Mouse (Mus musculus) gastrocnemius, postnatal 14 days (tissue): ENCODE results near the gene Vim. TPM values are rescaled to one million over a fixed set of nuclear protein-coding genes. Genes with fewer than 3 reads are reported as not detected.

Experiments
- DNase-seq: peaks from one replicate; pipeline ENCODE4 v3.0.0; 2021; ENCODE audit warnings: mixed read lengths
- intact Hi-C: fragments of 180-260 bp; cut with DNase I; formaldehyde crosslinking; loops from one replicate; pipeline ENCODE4 v1.15.1; 2025; ENCODE audit warnings: low total_unique reads
- long read RNA-seq, 2 experiments: library from polyadenylated mRNA; stranded (forward); transcript quantifications; one replicate each; pipeline ENCODE4 v2.0.0; 2021
- total RNA-seq, 2 experiments: library from RNA; stranded (reverse); gene quantifications; 2 replicates each; pipeline ENCODE4 v1.2.3; 2021

Vim gene
- total RNA-seq = 100 to 1,000 TPM; 423 to 456 TPM
- long read RNA-seq, experiment 1, transcript Vim-201 (9 exons, 2,193 nt) = major isoform, 172 of 181 reads
- long read RNA-seq, experiment 1, partial matches to known transcripts = 4 of 181 reads
- long read RNA-seq, experiment 1, other reads (novel, unspliced or antisense) = 4 of 181 reads
- long read RNA-seq, experiment 2, transcript Vim-201 (9 exons, 2,193 nt) = major isoform, 160 of 170 reads
- long read RNA-seq, experiment 2, partial matches to known transcripts = 3 of 170 reads
- long read RNA-seq, experiment 2, other reads (novel, unspliced or antisense) = 4 of 170 reads

DNA sequence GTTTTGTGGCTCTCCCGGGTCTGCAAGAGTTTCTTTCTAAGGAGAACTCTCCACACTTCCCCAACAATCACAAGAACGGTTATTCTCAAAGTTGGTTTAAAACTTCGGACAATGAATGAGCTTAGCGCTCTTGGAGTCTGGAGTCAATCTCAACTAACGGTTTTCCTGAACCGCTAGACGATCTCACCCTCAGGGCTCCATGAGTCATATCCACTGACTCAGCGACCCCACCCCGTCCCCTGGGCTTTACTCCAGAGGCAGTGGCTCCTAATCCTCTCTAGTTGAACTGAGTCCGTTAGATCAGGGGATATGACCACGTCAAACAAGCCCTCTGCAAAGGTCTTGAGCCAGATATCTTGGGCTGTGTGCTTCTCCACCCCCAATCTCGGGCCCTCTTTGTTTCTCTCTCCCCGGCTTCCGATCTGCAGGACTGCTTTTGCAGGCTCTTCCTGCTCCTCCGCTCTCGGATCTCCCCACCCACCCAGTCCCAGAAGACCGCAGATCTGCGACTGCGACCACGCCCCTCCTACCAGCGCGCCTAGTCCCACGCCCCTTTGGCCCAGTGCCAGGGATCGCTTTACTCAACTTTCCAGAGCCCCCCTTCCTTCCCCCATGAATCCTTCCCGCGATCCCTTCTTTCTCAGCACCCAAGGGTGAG, at the start of gene Vim:
Gene Vim (plus strand): TSS at position 520 of the 658 bp plus-strand sequence.
- DNase-seq = peak; percentile 91
- intact Hi-C loops = no loop called here

- intact Hi-C loops = no loop called here
- DNase-seq = no peak
Measured at GRCm38 (mm10) chr2:13526205-13526604, 47.5 kb upstream of the Vim start.

DNA sequence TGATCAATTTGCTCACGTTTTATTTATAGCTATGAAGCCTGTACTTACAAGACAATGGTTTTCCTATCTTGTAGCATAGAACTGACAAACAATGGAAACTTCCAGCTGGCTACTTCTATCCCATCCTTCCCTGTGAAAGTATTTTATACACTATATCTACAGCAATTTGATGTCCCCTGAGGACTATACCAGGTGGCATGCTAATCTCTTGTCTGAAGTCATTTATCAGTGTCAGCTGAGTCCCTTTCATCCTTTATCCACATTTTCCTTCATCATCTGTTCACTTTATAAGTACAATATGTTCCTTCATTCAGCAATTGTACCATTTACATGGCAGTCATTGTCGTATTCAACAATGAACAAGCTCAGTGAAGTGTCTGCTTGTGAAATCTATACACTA, 46.6 kb upstream of the Vim start:
- no peak for DNase-seq
- intact Hi-C loops = no loop called here

DNA sequence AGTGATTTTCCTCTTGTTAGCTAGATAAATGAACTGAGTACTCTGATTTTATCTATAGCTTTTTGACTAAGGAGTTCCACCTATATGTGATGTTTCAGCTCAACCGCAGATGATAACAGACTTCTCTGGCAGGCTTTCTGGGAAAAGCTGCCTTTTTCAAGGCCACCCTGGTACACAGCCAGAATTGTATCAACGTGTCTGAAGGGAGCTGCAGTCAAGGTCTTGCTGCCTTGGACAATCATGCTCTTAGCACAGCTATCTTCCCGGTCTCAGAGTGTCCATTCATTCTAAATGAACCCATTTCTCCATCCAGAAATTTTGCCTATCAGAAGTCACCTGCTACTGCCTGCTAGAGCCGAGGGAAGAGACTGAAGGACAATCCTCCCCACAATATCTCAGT, 46.2 kb upstream of the Vim start:
- no peak for DNase-seq

GRCm38 (mm10) chr2:13529253-13529933, 44.3 kb upstream of the Vim start:
- no peak for DNase-seq

More for the DNA sequence above, 46.2 kb upstream of the Vim start:
- intact Hi-C loops = no loop called here

DNA sequence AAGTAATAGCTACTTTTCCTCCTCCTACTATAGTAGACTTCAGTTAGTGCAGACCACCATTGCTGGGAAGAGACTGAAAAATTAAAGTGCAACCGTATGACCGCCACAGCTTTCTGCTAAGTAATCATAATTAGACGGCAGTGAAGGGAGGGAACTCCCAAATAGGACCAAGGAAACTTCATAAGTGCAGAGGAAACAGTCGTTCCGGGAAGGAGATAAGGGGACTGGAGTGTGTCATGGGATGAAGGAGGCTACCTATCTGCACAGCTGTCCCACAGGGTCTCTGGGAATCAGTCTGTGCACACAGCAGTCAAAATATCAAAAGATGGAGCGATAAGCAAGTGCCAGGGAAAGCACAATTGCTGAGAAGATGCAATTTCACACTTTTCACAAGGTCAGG, 43.1 kb upstream of the Vim start:
- DNase-seq = no peak
- intact Hi-C loops = no loop called here

More at GRCm38 (mm10) chr2:13529253-13529933, 44.3 kb upstream of the Vim start:
- intact Hi-C loops = no loop called here

- intact Hi-C loops = no loop called here
- no peak for DNase-seq
Measured at GRCm38 (mm10) chr2:13536747-13537146, 37.0 kb upstream of the Vim start.

DNA sequence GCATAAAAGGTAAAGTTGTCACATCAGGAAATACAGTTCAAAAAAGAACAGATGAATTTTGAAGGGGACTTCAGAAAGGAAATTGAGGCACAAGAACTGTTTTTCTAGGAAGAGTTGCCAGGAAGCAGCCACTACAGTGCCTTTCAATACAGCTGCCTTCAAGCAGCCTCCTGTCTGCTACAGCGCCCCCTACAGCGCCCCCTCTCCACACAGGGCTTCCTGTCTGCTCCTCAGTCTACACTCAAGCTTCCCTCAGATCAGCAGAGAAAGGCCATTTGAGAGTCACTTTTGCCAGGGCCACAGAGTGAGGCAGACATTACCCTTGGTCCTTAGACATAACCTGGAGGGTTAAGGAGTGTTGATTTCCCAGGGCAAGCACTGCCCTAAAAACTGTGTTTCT, 36.0 kb upstream of the Vim start:
- intact Hi-C loops = no loop called here
- peak; percentile 9 for DNase-seq

- no peak for DNase-seq
- intact Hi-C loops = no loop called here
Measured at GRCm38 (mm10) chr2:13538258-13538657, 35.5 kb upstream of the Vim start.

DNA sequence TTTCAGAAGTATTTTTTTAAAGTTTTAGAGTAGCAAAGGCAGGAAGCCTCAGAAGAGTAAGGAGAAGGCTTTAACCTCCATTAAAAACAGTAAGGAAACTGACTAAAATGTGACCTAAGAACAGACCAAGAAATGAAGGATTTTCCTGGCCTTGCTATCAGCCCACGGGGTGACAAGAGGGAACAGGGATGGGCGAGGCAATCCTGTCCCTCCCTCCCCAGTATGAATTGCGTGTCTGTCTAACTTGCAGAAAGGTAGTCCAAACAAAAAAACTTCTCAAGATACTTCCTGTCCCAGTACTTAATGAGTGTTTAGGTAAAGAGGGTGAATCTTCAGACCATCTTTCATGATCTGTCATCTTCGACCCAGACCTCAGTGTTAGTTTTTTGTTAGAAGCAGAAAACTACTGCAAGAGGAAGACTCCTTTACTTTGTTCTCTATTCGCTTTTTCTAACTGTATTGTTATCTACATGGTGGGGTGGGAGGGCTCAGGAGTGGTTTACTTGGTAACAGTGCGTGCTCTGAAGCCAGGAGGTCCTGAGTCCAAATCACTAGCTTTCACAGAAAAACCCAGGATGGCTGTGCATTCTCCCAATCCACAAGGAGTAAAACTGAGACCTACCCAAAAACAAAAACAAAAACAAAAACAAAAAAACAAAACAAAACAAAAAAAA, 34.9 kb upstream of the Vim start:
- intact Hi-C loops = no loop called here
- DNase-seq = no peak

DNA sequence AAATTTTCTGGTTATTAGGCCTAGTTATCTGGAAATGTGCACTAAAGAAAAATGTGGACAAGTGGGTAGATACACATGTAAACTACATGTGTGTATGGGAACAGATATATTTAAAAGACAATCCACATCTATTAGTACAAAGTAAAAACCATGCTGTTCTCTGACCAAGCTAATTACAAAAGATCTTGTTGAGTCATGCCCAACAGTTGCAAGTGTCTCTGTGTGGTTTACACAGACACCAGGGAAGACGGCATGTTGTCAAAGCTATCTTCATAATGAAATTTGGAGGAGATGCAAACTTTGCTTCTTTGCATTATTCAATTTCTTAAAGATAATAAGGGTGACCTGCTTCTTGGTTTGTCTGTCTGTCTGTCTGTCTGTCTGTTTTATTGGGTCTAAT, 33.9 kb upstream of the Vim start:
- intact Hi-C loops = no loop called here
- no peak for DNase-seq

DNA sequence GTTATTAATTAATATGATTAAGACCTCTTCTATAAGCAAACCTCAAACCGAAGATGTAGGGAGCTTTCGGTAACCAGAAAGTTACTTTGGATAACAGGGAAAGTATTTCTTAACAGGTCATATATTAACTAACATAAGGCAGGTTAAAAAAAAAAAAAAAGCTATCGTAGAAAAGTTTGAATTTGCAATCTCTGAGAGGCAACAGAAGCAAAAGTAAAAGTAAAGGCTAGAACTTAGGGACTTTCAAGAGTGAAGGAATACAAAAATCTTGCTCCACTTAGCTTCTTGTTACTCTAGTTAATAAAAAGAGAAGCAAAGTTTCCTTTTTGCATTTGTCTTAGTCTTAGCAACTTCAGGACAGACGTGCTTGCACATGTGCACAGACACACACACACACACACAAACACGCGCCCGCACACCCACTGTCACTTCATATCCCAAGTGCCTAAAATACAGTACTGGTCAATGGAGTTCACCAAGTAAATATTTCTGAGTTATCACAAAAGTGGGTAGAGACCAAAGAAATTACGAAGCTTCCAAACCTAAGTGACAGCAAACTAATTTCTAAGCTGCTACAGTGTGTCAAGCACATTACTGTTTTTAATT, 30.1 kb upstream of the Vim start:
- DNase-seq = no peak
- intact Hi-C loops = no loop called here

DNA sequence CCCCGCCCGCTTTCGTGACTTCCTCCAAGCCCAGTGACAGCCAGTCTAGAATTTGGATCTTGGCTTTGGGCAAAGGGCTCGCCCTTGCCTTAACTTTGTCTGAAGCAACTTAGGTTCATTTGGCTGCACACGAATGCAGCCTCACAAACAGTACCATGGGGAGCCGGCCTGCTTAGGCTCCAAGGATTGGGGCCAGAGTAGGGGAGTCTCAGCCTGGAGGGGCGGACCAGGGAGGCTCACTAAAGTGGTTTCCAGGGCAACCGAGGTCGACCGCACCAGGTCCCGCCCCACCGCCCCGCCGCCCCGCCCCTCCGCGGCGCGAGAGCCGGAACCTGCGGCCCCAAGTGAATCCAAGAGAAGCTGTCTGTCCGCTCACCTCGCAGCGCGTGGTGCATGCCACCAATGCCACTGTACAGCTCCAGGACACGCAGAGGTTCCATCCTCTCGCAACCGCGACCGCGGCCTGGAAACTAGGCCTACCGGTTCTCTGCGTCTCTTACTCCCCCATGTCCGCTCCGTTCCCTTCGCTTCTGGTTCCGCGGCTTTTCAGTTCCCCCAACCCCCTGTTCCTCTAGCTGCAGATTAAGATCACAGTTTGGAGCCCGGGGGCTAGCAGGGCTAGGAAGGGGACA, 29.4 kb upstream of the Vim start, which contains the start of gene Trdmt1:
Gene Trdmt1 (minus strand): TSS at position 476 of the 632 bp plus-strand sequence.
- DNase-seq = peak; percentile 85
- intact Hi-C loops = no loop called here

DNA sequence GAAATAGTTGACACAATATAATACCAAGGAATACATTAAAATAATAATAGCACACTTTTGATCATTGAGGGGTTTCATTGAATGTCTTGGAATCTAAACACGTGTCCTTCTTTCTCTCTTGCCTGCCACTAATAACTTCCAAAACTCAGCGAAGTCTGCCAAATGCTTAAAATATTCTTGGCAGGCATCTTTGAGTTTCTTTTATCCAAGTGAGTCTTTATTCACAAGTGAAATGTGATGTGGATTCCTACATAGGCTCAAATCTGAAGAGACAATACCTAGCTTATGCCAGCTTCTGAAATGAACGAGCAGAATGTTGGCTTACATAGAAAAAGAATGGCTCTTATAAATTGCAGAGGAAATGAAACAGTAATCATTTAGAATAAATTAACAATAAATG, 25.0 kb upstream of the Vim start:
- intact Hi-C loops = no loop called here
- no peak for DNase-seq

DNA sequence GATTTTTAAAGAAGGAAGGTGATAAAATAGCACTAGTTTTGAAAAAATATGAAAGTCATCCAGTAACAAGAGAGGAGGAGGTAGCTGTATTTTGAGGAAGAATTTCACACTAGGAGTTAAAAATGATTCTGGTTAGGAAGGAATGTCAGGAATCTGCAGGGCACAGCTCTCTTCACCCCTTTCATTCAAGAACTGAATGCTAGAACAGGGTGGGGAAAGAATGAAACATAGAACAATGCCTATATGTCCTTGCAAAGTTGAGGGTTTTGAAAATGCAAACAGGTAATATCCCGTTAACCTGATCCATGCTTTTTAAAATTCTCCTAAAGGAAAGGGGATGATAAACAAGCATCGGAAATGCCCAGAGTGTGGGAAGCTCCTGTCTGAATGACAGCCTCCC, 19.8 kb upstream of the Vim start:
- intact Hi-C loops = no loop called here
- DNase-seq = no peak

- intact Hi-C loops = no loop called here
- no peak for DNase-seq
Measured at GRCm38 (mm10) chr2:13556239-13556638, 17.5 kb upstream of the Vim start.

DNA sequence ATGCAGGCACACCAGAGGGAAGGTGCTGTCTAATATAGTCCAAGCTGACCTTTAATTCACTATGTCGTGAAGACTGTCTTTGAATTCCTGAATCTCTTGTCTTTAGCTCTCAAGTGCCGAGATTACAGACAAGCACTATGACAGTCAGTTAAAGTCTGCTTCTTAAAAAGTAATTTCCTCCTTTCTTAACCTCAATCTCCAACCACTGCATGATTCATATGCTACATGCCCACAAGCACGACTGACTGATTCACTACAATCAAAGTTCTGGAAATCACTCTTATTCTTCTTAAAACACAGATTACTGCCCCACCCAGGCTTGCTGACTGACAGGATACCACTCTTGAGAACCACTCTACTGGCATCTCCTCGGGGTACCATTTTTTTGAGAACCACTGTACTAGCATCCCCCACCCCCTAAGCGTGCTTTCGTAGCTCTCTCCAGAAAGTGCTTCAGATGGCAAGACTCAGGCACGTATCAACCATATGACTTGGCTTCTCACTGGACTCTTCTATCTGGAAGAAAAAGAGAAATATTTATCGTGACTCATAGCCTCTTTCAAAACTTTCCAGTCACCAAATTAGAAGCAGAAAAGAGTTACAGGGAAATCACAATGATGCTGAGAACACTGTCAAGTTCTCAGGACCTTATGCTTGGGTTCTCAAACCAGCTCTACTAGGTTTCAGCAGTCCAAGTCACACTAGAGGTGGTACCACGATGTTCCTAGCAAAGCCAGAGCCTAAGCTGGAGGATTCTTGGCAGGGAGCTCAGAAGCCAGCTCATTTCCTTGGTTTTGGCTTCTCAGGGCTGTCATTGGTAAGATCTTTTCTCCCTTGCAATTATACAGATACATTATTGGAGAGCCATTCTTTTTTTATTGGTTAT, 16.3 kb upstream of the Vim start:
- DNase-seq = no peak

GRCm38 (mm10) chr2:13558607-13559262, 15.0 kb upstream of the Vim start:
- intact Hi-C loops = no loop called here

More for the DNA sequence above, 16.3 kb upstream of the Vim start:
- intact Hi-C loops = no loop called here

More at GRCm38 (mm10) chr2:13558607-13559262, 15.0 kb upstream of the Vim start:
- peak; percentile 43 for DNase-seq
